Mouse (Mus musculus) megakaryocyte progenitor cell, adult 5-6 weeks (primary cell): Measurements from ENCODE around the gene Dvl3. TPM values are rescaled to one million over a fixed set of nuclear protein-coding genes. Genes with fewer than 3 reads are reported as not detected.
A peak's percentile ranks its signal among the peaks of the same experiment; 100 is the strongest.

Source experiments
- ATAC-seq: replicated peaks from 2 replicates; pipeline ENCODE4 v1.8.0; 2016; ENCODE audit warnings: mild to moderate bottlenecking, moderate TSS enrichment, inconsistent platforms; ENCODE audit not compliant: poor library complexity
- total RNA-seq, 2 experiments: library from RNA; stranded (forward) in 1 of 2; stranded (reverse) in 1 of 2; fragments of 157-497, 149-512 nt in 1 of 2; fragments of 200-1000 nt in 1 of 2; gene quantifications; 2 replicates each; pipeline versions ENCODE4 v1.2.3 to v1.2.4; 2015 to 2017

The Dvl3 gene
- total RNA-seq, 2 experiments from 2014 or later, result 3.2 to 26.7 TPM

DNA sequence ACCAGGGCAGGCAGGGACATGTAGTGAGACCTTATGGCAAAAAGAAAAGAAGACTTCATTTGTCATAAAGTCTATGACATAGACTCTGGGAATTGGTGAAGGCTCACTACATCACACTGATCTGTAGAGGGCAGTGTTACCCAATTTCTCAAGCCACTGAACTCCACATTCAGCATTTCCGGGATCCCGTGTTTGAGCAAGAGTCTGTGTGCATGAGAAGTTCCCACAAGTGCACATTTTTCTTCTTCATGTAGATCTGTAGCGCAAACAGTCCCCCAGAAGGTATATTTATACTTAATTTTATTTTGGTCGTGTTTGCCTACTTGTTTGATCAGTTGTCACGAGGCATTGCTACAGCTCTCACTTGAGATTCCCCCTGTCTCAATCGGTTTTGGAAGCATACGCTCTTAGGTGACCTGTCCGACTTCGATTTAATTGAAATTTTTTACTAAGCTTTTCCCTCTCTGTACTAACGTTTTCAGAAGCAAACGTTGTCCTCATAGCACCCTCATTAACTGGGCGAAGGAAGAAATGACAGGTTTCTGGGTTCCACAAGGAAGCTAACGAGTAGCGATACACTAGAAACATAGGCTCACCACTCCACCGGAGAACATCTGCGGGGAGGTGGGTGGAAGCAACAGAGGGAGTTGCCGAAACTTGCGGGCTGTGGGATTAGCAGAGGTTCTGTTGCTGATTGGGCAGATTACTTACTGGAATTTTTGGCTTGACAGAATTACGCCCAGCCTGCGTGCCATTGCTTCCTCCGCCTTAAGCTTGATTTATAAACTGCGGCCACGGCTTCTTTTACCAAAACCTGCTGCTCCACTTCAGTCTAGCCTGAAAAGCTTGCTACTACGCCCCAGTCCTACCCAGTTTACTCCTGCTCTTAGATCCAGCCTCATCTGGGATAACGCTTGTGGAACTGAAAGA is 19.8 kb upstream of the Dvl3 start:
- ATAC-seq, result peak; percentile 71

GRCm38 (mm10) chr16:20497980-20498676 is 18.7 kb upstream of the Dvl3 start:
- no peak for ATAC-seq

DNA sequence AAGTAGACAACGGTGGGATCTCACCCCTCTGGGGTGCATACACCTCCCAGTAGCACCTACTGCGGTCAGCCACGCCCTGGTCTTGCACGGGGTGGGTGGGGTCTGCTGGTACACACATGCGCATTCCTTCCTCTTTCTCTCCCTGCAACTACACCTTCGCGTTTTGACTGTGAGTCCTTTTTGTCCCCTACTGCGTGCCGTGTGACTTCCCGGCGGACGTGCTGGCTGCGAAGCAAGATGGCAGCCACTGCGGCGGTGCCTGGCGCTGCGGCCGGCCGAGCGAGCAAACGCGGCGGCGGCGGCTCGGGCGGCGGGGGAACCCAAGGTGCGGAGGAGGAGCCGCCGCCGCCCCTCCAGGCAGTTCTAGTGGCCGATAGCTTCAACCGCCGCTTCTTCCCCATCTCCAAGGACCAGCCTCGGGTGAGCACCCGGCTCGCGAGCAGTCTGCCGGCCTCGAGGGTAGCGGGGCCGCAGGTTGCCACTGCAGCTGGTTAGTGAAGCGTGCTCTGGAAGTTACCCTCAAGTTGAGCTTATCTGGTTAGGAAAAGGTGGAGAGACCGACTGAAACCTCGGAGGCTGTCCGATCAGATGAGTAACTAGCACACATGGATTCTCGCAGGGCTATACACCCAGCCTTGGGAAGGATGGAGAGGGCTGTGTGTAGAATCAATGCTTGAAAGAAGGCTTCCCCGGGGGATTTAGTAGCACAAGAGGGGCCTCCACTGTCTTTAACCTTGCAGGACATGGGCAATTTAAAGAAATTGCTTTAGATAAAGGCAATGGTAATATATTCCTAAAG is 17.9 kb upstream of the Dvl3 start, which contains the start of gene Eif2b5:
TSS of gene Eif2b5 (plus strand) at position 141 of the 799 bp plus-strand sequence.
- ATAC-seq, result peak; percentile 97

DNA sequence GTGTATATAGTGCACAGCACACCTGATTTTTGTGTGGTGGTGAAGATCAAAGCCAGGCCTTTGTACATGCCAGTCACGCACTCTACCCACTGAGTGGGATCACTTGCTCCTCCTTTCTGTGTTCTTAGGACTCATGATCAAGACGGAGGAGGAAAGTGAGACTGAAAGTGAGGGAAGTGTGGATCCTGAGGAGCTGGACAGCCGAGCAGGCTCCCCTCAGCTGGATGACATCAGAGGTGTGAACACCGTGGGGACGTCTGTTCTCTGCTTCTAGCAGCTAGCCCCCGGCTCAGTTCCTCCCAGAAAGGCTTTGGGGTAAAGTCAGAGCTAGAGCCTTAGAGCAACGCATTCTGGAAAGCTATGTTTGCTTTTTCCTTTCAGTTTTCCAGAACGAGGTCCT is 10.8 kb upstream of the Dvl3 start:
- ATAC-seq, result no peak

DNA sequence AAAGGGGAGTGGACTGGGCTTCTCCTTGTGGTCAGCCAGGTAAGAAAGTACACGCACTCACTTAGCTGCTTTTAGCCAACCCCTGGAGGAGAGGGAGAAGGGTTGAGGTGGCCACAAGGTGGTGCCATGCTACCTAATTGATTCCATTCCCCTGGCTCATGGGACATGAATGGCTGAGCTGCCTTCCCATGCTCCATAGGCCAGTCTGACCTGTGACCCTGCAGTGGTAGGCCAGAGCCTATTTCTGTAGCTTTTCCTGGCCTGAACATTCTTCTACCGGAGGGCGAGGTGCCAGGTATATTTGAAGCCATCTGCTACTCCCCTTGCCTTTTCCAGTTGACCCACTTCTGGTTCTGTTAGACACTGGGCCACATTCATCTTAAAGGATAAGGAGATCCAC is 7.4 kb upstream of the Dvl3 start:
- ATAC-seq, result peak; percentile 82

DNA sequence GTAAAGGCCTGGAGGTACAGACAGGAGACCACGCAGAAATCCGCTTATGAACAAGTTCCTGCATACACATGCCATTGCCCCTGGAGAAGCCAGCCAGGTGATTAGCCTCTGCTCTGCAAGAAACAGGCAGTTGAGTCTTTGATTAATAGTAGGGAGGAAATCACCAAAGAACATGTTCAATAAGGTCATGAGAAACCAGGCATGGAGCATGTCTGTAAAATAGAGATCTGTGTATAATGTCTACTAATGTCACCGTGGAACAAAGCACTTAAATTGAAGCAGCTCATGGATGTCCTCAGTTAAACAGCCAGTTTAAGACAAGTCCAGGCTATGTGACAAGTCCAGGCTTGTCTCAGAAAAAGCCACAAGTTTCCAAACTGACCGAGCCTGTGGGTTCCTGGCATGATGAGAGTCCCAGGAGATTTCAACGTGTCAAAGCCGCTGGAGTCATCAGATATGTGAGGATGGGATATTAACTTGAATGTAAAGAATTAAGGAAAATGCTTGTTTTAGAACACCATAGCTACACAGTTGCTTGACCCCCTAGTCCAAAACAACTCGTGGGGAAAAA is 5.4 kb upstream of the Dvl3 start:
- no peak for ATAC-seq

DNA sequence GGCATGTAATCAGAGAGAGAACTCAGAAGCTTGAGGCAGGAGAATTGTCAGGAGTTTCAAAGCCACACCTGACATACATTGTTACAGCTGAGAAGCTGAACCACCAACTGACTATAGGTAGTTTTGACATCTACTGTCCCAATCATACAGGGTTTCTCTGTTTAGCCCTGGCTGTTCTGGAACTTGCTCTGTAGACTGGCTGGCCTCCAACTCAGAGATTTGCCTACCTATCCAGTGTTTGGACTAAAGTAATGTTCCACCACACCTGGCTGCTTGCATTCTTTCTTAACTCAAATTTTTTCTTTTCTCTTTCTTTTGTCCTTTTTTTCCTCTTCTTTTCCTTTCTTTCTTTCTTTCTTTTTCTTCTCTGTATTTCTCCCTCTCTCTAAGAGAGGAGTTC is 750 bp upstream of the Dvl3 start:
- no peak for ATAC-seq

GRCm38 (mm10) chr16:20517216-20517615 is 434 bp downstream of the Dvl3 start:
- peak; percentile 26 for ATAC-seq

DNA sequence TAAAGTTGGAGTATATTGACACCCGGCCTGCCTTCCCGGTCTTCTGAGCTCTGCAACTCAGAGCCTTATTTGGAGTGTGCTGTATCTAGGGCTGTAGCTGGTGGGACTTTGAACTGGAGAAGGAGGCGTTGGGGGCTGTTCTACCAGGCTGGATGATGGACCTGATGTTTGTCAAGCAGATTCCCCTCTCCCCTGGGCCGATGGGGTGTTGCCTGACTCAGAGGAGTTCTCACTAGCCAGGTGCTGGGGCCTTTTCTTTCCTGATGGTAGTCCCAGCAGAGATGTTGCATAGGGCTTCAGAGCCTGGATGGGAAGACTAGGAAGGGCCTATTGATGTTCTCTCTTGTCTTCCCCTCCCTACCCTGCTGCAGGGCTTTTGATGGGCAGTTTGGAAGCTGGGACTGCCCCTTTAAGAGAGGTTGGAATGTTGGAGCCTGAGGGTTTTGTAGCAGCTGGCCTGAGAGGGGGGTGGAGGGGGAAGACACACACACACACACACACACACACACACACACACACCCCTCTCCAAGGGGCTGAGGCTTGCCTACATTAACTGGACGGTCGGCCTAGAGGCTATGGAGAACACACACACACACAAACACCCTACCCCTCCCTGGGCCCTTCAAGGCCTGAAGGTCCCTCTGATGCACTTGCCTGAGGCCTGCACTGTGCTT is 1.1 kb downstream of the Dvl3 start:
- peak; percentile 20; the same call in 1 of the 2 replicates for ATAC-seq

- no peak for ATAC-seq
Measured at GRCm38 (mm10) chr16:20523886-20524285, 7.1 kb downstream of the Dvl3 start.

GRCm38 (mm10) chr16:20528779-20529178 is 12.0 kb downstream of the Dvl3 start:
- ATAC-seq, result peak; percentile 73

GRCm38 (mm10) chr16:20529375-20529774 is 12.6 kb downstream of the Dvl3 start:
- no peak for ATAC-seq

DNA sequence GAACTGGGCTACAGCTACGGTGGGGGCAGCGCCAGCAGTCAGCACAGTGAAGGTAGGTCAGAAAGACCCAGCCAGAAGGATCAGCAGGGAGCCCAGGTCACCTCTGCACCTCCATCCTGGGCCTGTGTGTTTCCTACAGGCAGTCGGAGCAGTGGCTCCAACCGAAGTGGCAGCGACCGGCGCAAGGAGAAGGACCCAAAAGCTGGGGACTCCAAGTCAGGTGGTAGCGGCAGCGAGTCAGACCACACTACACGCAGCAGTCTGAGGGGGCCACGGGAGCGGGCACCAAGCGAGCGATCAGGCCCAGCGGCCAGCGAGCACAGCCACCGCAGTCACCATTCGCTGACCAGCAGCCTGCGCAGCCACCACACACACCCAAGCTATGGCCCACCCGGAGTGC is 14.2 kb downstream of the Dvl3 start:
- no peak for ATAC-seq

DNA sequence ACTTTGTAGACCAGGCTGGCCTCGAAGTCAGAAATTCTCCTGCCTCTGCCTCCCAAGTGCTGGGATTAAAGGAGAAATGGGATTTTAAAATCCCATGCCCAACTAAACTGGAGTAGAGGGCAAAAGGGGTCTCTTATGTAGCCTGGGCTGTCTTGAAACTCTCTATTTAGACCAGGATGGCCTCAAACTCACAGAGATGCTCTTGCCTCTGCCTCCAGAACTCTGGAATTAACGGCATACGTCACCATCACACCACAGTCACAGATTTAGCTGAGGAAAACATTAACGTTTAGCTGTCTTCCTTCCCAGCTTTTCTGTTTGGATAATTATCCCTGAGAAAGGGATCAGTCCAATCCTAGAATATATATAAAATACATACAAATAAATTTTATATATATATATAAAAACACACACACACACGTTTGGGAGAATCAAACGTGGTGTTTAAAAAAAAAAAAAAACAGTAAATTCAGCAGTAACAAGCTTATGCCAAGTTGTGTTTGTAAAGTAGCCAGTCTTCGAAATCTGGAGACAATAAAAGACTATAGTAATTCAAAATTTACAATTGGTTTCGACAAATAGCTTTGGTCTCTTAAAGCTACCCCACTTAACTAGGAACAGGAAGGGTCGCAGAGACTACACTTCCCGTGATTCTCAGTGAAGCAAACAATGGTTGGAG is 18.0 kb downstream of the Dvl3 start:
- ATAC-seq, result no peak

- ATAC-seq, result peak; percentile 96
Measured at GRCm38 (mm10) chr16:20535296-20536080, 18.7 kb downstream of the Dvl3 start, which contains the start of gene Ap2m1. Gene Ap2m1, plus strand, starts transcription at chr16:20535478.

GRCm38 (mm10) chr16:20536081-20536665 is 19.4 kb downstream of the Dvl3 start:
- no peak for ATAC-seq

GRCm38 (mm10) chr16:20537071-20537471 is 20.3 kb downstream of the Dvl3 start:
- no peak for ATAC-seq

DNA sequence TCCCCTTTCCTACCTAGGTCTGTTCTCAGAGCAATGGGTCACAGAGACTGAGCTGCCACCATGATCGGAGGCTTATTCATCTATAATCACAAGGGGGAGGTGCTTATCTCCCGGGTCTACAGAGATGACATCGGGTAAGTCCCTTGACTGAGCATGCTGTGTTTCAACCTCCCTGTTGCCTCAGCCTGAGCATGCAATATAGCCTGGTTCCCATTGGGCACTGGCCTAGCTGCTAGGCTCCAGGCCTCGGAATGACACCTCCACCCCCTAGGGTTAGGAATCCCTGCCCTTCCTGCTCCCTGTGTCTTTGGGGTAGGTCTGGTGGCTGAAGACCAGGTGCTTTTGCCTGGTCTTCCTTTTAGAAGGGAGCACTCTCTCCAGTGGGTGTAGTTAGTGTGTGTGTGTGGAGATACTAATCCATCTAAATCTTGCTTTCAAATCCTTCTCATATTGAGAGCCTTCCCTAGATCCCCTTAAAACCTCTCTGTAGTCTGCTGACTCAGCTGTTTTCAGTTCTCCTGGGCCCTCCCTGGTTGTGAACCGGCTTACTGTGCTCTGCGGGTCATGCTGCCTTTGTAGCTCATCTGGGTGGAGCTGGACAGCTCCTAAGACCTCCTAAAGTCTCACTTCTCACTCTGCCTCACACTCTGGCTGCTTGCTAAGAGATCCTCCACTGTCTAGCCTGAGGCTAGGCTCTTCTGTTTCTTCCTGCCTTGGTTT is 21.0 kb downstream of the Dvl3 start:
- no peak for ATAC-seq
